Mouse (Mus musculus): ENCODE measurements around the gene Pfn2.
"Not testable (repeated sequence)": the region's sequence is repeated elsewhere in the genome, so short reads cannot be mapped to it uniquely, and the experiment has no call there.

The Pfn2 gene

DNA sequence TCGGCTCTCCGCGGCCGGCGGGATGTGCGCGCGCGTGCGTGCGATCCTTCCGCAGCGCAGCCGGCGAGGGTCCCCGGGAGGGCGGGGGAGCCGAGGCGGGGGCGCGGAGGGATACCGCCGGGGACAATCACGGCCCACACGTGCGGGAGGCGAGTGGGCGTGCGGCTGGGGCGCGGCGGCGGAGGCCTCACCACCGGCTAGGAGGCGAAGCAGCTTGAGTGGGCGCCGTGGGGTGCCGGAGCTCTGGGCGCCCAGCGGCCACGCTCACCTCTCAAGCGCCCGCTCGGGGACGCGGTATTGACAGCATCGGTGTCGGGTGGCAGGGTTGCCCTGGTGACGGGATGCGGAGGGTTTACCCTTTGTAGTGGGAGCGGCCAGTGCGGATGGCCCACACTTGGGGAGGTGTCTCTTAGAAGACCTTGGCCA is at the start of gene Pfn2:
Pfn2 (minus strand) TSS at position 320 of the 426 bp plus-strand sequence.
- DNase-seq (ENCODE audit: low spot score), result peak; percentile 60

DNA sequence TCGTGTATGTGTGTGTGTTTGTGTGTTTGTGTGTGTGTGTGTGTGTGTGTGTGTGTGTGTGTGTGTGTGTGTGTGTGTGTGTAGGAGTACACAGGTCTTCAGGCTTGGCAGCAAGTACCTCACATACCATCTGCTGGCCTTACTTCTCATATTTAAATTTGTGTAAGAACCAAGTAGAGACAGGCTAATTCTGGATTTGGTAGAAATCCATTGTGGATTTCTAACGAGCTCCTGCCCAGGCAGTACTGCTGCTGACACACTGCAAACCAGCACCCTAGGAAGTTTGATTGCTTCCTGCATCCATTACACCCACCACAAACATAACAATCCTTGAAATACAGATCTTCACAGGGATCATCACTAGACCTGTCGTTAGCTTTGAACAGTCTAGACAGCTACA is 35.1 kb upstream of the Pfn2 start:
- DNase-seq (ENCODE audit: low spot score), result no peak

DNA sequence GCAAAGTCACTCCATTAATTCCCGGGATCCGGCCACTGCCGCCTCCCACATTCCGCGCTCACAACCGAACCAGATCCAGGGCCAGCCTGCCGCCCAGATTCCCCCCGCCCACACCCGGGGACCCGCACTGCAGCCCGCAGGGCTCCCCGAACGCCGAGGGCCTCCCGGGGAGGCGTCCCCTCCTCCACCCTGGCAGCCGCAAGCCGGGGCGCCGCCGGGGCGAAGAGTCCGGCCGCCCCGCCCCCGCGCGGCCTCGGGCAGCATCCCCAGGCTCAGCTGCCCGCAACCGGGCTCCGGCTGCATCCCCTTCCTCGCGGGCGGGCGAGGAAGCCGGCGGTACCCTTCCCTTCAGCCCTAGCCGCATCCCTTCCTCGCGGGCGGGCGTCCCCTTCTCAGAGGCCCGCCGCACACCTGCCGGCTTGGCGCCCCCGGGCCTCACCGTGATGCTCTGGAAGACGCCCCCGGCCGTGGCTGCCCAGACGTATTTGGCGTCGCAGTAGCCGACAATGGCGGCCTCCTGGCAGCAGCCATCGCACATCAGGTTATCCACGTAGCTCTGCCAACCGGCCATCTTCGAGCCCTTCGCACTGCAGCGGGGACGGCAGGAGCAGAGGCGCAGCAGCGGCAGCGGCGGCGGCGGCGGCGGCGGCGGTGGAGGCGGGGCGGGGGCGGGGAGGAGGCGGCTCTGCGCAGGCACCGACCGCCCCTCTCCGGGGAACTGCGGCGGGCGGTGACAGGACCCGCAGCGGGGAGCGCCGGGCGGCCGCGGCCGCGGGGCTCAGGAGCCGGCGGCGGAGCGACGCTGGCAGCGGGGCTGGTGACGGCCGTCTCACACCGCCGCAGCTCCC is 743 bp downstream of the Pfn2 start:
- DNase-seq (ENCODE audit: low spot score), result peak; percentile 57

DNA sequence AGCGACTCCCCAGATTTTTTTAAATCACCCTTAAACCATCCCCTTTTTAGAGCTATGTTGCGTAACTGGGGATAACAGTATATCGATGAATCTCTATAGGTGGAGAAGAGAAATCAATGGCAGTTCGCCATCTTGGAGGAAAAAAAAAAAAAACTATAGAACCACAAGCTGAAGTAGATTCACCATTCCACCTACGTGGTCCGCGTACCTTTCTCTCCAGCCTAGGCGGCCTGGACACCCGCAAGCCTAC is 1.3 kb downstream of the Pfn2 start:
- DNase-seq (ENCODE audit: low spot score), result no peak

DNA sequence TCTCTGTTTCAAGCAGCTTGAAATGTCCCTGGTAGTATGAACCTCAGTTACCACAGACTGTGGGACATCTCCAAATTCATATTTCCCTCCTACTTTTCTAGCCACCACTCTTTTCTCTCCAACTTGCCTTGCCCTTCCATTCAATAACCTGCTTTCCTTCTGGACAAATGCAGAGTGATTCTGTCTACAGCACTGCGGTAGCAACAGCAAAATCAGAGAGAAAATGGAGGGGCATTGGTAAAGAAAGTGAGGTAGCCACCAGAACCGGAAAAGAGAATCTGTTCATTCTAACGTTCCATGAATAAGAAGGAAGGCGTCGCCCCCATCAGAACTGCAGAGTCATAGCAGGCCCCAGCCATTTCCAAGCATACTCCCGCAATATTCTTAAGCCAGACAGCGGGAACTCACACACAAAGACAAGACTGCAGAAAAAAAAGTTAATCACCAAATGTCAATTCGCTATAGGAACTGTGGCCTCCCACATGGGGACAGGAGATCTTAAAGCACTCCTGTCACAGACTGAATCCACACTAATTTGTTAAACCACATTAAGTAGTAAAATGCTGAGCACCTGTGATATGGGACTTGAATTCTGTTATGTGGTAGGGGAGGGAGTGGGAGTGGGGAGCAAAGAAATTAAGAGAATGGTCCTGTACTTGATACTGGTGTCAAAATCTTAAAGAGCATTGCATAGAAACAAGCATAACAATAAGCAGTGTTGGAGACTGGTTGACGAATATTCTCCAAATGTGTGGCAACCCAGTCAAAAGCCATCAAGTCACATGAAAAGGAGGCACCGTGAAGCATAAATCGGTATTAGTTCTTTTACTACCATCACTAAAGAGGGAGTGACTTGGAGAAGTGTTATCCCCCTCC is 1.9 kb downstream of the Pfn2 start:
- no peak for DNase-seq (ENCODE audit: low spot score)

DNA sequence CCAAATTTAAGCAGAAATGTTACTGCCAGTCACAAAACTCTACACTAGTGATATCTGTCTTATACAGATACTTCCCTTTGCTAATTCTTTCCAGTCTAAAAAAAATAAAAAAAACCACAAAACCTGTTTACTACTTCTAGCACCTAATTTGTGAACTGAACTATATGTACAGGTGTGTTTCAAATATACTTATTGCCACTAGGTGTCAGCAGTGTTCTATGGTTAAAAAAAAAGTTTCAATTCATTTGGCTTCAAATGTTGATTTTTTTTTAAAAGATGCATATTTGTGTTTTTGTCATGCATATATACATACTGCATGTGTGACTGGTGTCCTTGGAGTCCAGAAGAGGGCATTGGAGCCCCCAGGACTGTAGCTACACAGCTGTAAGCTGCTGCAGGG is 4.1 kb downstream of the Pfn2 start:
- no peak for DNase-seq (ENCODE audit: low spot score)

DNA sequence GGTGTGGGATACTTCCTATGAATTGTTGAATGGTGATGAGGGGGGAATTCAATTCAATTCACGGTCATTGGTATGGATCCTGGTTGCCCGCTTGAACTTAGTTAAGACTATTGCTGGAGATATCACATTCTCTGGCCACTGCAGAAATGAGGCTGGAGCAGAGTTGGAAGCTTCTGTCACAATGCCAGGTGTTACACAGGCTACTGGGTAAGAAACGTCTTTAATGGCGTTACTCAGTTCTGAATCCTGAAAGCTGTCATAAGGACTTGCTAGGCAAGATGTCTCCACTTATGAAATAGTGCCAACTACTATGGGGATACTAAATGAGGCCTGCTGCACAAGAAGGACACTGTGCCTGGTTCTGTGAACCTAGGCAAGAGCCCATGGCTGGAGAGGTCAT is 11.0 kb downstream of the Pfn2 start:
- DNase-seq (ENCODE audit: low spot score), result no peak

DNA sequence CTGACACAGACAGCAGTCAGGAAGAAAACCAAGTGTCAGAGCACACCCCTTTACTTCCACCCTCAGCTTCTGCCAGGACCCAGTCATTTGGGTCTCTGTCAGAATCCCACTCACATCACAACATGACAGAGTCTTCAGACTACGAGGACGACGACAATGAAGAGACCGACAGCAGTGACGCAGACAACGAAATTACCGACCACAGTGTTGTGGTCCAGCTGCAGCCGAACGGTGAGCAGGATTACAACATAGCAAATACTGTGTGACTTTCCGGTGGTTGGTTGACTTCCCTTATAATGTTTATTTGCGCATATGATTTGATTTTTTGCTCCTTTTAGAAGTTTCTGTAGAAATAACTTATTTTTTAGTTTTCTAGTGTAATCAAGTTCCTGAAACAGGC is 14.3 kb downstream of the Pfn2 start:
- DNase-seq (ENCODE audit: low spot score), result no peak

DNA sequence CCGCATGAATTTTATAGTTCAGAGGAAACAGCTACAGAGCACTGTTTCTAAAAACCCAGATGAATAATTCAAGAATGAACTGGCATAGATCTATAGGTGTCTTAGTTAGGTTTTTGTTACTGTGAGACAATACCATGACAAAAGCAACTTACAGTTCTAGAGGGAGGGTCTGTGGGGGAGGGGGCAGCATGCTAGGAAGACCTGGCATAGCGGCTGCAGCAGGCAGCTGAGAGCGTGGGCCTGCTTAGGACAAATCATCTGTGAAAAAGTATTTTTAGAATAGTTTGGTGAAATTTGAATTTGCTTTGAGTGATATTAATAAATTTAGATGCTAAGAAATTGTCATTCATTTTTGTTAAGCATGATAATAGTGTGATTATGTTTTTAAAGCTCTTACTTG is 22.0 kb downstream of the Pfn2 start:
- DNase-seq (ENCODE audit: low spot score), result no peak

DNA sequence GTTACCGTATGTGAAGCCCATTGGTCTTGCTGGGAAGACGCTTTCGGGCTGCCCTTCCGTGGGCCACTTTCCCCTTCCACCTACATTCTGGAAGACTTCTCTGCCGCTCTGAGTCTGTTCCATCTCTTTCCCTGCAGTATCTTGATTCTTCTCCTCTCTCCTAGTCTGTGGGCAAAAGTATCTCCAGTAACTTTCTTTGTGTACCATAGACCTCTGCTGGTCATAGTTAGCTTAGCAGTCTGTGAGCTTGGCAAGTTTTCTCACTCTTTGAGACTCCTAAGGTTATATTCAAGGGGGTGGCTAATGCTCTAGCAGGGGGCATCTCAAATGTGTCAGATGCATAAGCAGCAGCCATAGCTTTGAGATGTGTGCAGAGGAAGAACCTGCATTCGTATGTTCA is 32.4 kb downstream of the Pfn2 start:
- peak; percentile 4 for DNase-seq (ENCODE audit: low spot score)

DNA sequence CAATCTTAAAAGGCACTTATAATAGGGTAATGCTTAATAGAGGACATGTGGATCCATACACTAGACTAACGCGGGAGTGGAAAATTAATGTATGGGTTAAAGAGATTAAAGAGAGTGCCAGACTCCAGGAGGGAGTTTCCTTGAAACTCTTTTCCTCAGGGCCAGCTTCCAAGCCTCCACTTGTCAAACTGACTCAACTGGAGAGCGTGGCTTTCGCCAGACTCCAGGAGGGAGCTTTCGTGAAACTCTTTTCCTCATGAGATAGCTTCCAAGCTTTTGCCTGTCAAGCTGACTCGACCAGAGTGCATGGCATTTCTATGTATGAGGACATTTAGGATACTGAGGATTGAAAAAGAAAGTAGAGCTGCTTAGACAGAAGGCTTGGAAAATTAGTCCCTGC is 52.8 kb downstream of the Pfn2 start:
- DNase-seq (ENCODE audit: low spot score), result not testable (repeated sequence)

Data from ovary, postnatal 14 days (tissue).